Mouse (Mus musculus): ENCODE data around the gene Olfr553. TPM values are rescaled to one million over a fixed set of nuclear protein-coding genes. Genes with fewer than 3 reads are reported as not detected.

The Olfr553 gene
- polyA plus RNA-seq, 1 experiment from 2014 or later, result not detected

DNA sequence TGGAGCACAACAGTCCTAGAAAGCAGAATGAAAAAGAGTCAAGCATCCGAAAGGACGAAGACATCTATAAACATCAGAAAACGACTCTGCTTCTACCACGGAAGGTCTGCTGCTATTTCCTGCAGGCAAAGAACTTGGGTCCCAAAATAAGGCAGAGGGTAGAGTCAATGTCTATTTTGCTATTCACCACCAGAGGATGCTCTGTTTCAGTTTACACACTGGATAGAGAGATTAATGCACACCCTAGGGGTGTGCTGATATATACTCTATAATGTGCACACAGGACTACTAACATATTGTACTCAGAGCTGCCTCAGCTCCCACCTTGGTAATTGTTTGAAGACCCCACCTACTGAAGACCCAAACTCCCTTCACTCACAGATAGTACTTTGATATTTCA lies 51.8 kb downstream of the Olfr553 start:
- H3K4me2 ChIP-seq (replicated peaks; ENCODE audit: low read depth, low read length), result no peak overlapping the region
- ATAC-seq, result no peak
- no peaks in the 10 kb centered on the region; the same call in none of the 2 replicates for H3K4me1 ChIP-seq (ENCODE audit: insufficient read depth, low read depth, low read length)
- no peak for DNase-seq (ENCODE audit: low spot score)
- H3K9ac ChIP-seq (replicated peaks; ENCODE audit: low read depth), result no peak overlapping the region
- H3K9me3 ChIP-seq (ENCODE audit: low read length), result no peaks in the 10 kb centered on the region
- 0 out of 2 replicates have a peak, but pooled peaks cover 9% of the 10 kb centered on the region for H3K36me3 ChIP-seq (ENCODE audit: insufficient read depth, low read length)
- H3K27ac ChIP-seq (ENCODE audit: low read length), result no peak overlapping the region
- no peak overlapping the region for H3K4me3 ChIP-seq (ENCODE audit: low read depth, low read length)
- TF ChIP-seq EP300 (IDR thresholded peaks at IDR 0.05) (no peak), CTCF (IDR thresholded peaks at IDR 0.05) (peak; percentile 35)
- no peaks in the 10 kb centered on the region for H3K27me3 ChIP-seq (replicated peaks; ENCODE audit: insufficient read depth, low read length)
- 79% methylated on average over 4 of the region's 4 CpGs for WGBS

DNA sequence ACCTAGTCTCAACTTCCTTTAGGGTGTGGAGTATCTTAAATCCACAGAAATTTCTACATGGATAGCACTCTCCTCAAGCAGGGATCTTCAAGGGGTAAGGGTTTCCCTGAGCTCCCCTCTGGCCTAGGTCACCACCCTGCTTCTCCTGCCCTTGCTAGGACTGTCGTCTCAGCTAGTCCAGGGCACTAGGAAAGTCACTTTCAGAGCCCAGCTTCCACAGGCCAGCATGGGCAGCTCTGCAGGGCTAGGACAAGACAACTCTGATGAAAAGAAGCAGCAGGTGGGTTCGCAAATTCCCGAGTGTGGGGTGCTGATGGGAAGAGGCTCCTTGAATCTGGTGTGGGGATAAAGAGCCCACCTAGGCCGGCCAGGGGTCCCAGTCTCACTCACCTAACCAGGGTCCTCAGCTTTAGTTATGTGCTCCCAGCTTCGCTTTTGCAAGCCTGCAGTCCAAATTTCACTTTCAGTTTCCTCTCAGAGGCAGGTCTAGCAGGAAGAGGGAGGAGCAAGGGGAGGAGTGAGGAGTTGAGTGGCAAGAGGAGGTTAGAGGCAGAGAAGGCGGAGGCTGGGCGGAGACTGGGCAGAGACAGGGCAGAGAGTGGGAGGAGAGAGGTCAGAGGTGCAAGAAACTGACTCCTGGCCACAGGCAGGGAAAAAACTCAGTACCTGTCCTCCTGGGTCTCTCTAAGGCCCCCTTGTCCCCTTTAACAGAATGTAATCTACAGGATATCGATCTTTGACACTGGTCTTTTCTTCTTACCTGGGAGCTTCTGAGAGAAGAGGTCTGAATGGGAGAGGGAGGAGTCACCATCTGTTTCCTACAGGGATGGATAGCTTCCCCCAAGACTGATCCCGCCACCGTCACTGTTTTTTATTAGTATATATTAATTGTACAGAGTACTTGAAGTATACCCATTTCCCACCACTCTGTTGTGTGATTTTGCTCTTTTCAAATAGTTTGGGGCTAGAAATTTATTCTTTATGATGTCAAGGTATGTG lies 52.7 kb downstream of the Olfr553 start, which contains the start of gene Trim21:
Trim21 (minus strand) TSS at position 488 of the 999 bp plus-strand sequence.
- WGBS, result 13% methylated on average over 10 of the region's 10 CpGs

More for the DNA sequence above, 52.7 kb downstream of the Olfr553 start, which contains the start of gene Trim21:
- no peaks in the 10 kb centered on the region; the same call in none of the 2 replicates for H3K4me1 ChIP-seq (ENCODE audit: insufficient read depth, low read depth, low read length)
- DNase-seq (ENCODE audit: low spot score) (peak; percentile 97), ATAC-seq (peak; percentile 100)
- H3K27me3 ChIP-seq (replicated peaks; ENCODE audit: insufficient read depth, low read length), result no peaks in the 10 kb centered on the region
- peaks cover 13% of the 10 kb centered on the region; the same call in 1 of the 2 replicates for H3K36me3 ChIP-seq (ENCODE audit: insufficient read depth, low read length)
- TF ChIP-seq CTCF (IDR thresholded peaks at IDR 0.05) (no peak), EP300 (IDR thresholded peaks at IDR 0.05) (no peak)
- H3K4me2 ChIP-seq (replicated peaks; ENCODE audit: low read depth, low read length), result peak within 1 kb of the TSS; percentile 67
- peak within 1 kb of the TSS; percentile 60; the same call in 1 of the 2 replicates for H3K27ac ChIP-seq (ENCODE audit: low read length)
- H3K4me3 ChIP-seq (ENCODE audit: low read depth, low read length), result peak within 1 kb of the TSS; percentile 65
- H3K9me3 ChIP-seq (ENCODE audit: low read length), result no peaks in the 10 kb centered on the region
- H3K9ac ChIP-seq (replicated peaks; ENCODE audit: low read depth), result peak within 1 kb of the TSS; percentile 59

Other genes with a start within 250 kb of the Olfr553 start
- gene Rrm1, start 176.5 kb downstream of the Olfr553 start, polyA plus RNA-seq (2015; fragmentation: Nextera tagmentation; extraction: Ambion mirVana), result 20.7 and 25.2 TPM in 2 replicates
- not detected in 2 replicates for gene Olfr543, start 136.5 kb downstream of the Olfr553 start, polyA plus RNA-seq (2015; fragmentation: Nextera tagmentation; extraction: Ambion mirVana)
- gene Olfr544, start 129.9 kb downstream of the Olfr553 start, polyA plus RNA-seq (2015; fragmentation: Nextera tagmentation; extraction: Ambion mirVana), result not detected in 2 replicates
- not detected in 2 replicates for gene Olfr545, start 118.6 kb downstream of the Olfr553 start, polyA plus RNA-seq (2015; fragmentation: Nextera tagmentation; extraction: Ambion mirVana)
- gene Olfr547, start 83.5 kb downstream of the Olfr553 start, polyA plus RNA-seq (2015; fragmentation: Nextera tagmentation; extraction: Ambion mirVana), result not detected in 2 replicates
- gene Olfr548-ps1, start 77.3 kb downstream of the Olfr553 start, polyA plus RNA-seq (2015; fragmentation: Nextera tagmentation; extraction: Ambion mirVana), result not detected in 2 replicates
- gene Olfr549, start 68.3 kb downstream of the Olfr553 start, polyA plus RNA-seq (2015; fragmentation: Nextera tagmentation; extraction: Ambion mirVana), result not detected in 2 replicates
- 0.76 and 0.80 TPM in 2 replicates for gene Trim21, start 52.7 kb downstream of the Olfr553 start, polyA plus RNA-seq (2015; fragmentation: Nextera tagmentation; extraction: Ambion mirVana)
- 0.21 TPM in 2 replicates for gene Olfr550, start 46.8 kb downstream of the Olfr553 start, polyA plus RNA-seq (2015; fragmentation: Nextera tagmentation; extraction: Ambion mirVana)
- not detected in 2 replicates for gene Olfr551, start 26.3 kb downstream of the Olfr553 start, polyA plus RNA-seq (2015; fragmentation: Nextera tagmentation; extraction: Ambion mirVana)
- gene Olfr552, start 20.4 kb downstream of the Olfr553 start, polyA plus RNA-seq (2015; fragmentation: Nextera tagmentation; extraction: Ambion mirVana), result not detected in 2 replicates
- gene Olfr554, start 20.2 kb upstream of the Olfr553 start, polyA plus RNA-seq (2015; fragmentation: Nextera tagmentation; extraction: Ambion mirVana), result not detected in 2 replicates
- not detected in 2 replicates for gene Olfr555, start 40.6 kb upstream of the Olfr553 start, polyA plus RNA-seq (2015; fragmentation: Nextera tagmentation; extraction: Ambion mirVana)
- not detected in 2 replicates for gene Olfr556, start 46.7 kb upstream of the Olfr553 start, polyA plus RNA-seq (2015; fragmentation: Nextera tagmentation; extraction: Ambion mirVana)
- gene Trim68, start 69.1 kb upstream of the Olfr553 start, polyA plus RNA-seq (2015; fragmentation: Nextera tagmentation; extraction: Ambion mirVana), result 11.6 and 13.2 TPM in 2 replicates
- gene Olfr557, start 77.7 kb upstream of the Olfr553 start, polyA plus RNA-seq (2015; fragmentation: Nextera tagmentation; extraction: Ambion mirVana), result not detected in 2 replicates
- 0.13 and 0.16 TPM in 2 replicates for gene Olfr558, start 84.0 kb upstream of the Olfr553 start, polyA plus RNA-seq (2015; fragmentation: Nextera tagmentation; extraction: Ambion mirVana)
- not detected in 2 replicates for gene Olfr33, start 100.9 kb upstream of the Olfr553 start, polyA plus RNA-seq (2015; fragmentation: Nextera tagmentation; extraction: Ambion mirVana)
- not detected in 2 replicates for gene Olfr559, start 109.3 kb upstream of the Olfr553 start, polyA plus RNA-seq (2015; fragmentation: Nextera tagmentation; extraction: Ambion mirVana)
- not detected in 2 replicates for gene Olfr560, start 141.1 kb upstream of the Olfr553 start, polyA plus RNA-seq (2015; fragmentation: Nextera tagmentation; extraction: Ambion mirVana)
- 0.04 and 0.12 TPM in 2 replicates for gene Olfr78, start 141.3 kb upstream of the Olfr553 start, polyA plus RNA-seq (2015; fragmentation: Nextera tagmentation; extraction: Ambion mirVana)
- gene Olfr561, start 153.0 kb upstream of the Olfr553 start, polyA plus RNA-seq (2015; fragmentation: Nextera tagmentation; extraction: Ambion mirVana), result not detected in 2 replicates
- not detected in 2 replicates for gene Olfr564, start 185.3 kb upstream of the Olfr553 start, polyA plus RNA-seq (2015; fragmentation: Nextera tagmentation; extraction: Ambion mirVana)
- not detected in 2 replicates for gene Olfr566, start 240.5 kb upstream of the Olfr553 start, polyA plus RNA-seq (2015; fragmentation: Nextera tagmentation; extraction: Ambion mirVana)